Mouse (Mus musculus) stomach, postnatal 0 days (tissue): ENCODE data around the gene Tubb5.

Experiments
- CTCF ChIP-seq: IDR thresholded peaks from 2 replicates; pipeline ENCODE4 v1.5.1; 2016; ENCODE audit warnings: antibody characterized with exemption, low read depth, mild to moderate bottlenecking, moderate library complexity
- EP300 ChIP-seq: optimal IDR thresholded peaks from 2 replicates; pipeline ENCODE3; 2016; ENCODE audit warnings: antibody characterized with exemption

- TF ChIP-seq CTCF (no peak), EP300 (no peak)
These were observed 49.6 kb upstream of the Tubb5 start for GRCm38 (mm10) chr17:35887725-35888124.
